ENCODE assay signal across 8 mouse cellular contexts in genomic region chr12:100529172-100529571, GRCm38 (mm10). TPM values are rescaled to one million over a fixed set of nuclear protein-coding genes. Genes with fewer than 3 reads are reported as not detected.
A peak's percentile ranks its signal among the peaks of the same experiment; 100 is the strongest.
DNase-seq lines count a peak whose midpoint lies in the region; ATAC-seq and TF ChIP-seq lines count a peak whose summit lies in the region.

No protein-coding gene starts in this region.

- H3K9me3 ChIP-seq in intestine, postnatal 0 days (ENCODE audit: control insufficient read depth) = no peaks in the 10 kb centered on the region
- no peaks in the 10 kb centered on the region for H3K9me3 ChIP-seq in neural tube, embryonic 11.5 days (ENCODE audit: control insufficient read depth, low read length)

- no peaks in the 10 kb centered on the region for H3K36me3 ChIP-seq in intestine, postnatal 0 days (ENCODE audit: control insufficient read depth, insufficient read depth)
- H3K36me3 ChIP-seq in neural tube, embryonic 11.5 days (ENCODE audit: control insufficient read depth, insufficient read depth, low read length) = no peaks in the 10 kb centered on the region

- no peak for DNase-seq in left cerebral cortex, adult 2 months (ENCODE audit: extremely low spot score in 1 of 2, low spot score in 2 of 2)
- DNase-seq in left cerebral cortex, adult 9 months (ENCODE audit: low spot score in 2 of 2) = no peak
- peak; percentile 55 for DNase-seq in Muller cell, postnatal 12 days (ENCODE audit: inconsistent ontology term)
- DNase-seq in gastrocnemius, adult 8-10 months (ENCODE audit: low spot score in 2 of 2) = peak; percentile 45 to 59
- peak; percentile 55 for DNase-seq in neural tube, embryonic 11.5 days (ENCODE audit: low spot score)
- no peak for DNase-seq in cerebellum, adult 8-10 months
- no peak for DNase-seq in frontal cortex, postnatal 25 days (ENCODE audit: low spot score in 2 of 2)

- H3K4me3 ChIP-seq in left cerebral cortex, adult 2 months = no peak overlapping the region
- no peak overlapping the region for H3K4me3 ChIP-seq in intestine, postnatal 0 days (ENCODE audit: low read depth, low read length)
- no peak overlapping the region for H3K4me3 ChIP-seq in neural tube, embryonic 11.5 days (ENCODE audit: low read depth, low read length)

- no peaks in the 10 kb centered on the region for H3K27me3 ChIP-seq in intestine, postnatal 0 days (replicated peaks; ENCODE audit: control insufficient read depth, insufficient read depth, low read length)
- H3K27me3 ChIP-seq in neural tube, embryonic 11.5 days (ENCODE audit: control insufficient read depth, insufficient read depth, low read length) = no peaks in the 10 kb centered on the region

- H3K4me2 ChIP-seq in intestine, postnatal 0 days (replicated peaks; ENCODE audit: low read depth) = peak overlapping the region; percentile 41
- H3K4me2 ChIP-seq in neural tube, embryonic 11.5 days (ENCODE audit: low read depth) = no peak overlapping the region

- WGBS in intestine, postnatal 0 days = 20% methylated on average over 8 of the region's 8 CpGs
- 7% methylated on average over 8 of the region's 8 CpGs for WGBS in neural tube, embryonic 11.5 days

- no peak for TF ChIP-seq CTCF in left cerebral cortex, adult 2 months (IDR thresholded peaks at IDR 0.05)
- TF ChIP-seq CTCF in intestine, postnatal 0 days (IDR thresholded peaks at IDR 0.05; ENCODE audit: low read depth) = no peak

- intact Hi-C loops in left cerebral cortex, adult 2 months (cut with DNase I) = no loop called here

- peak overlapping the region; percentile 87 for H3K27ac ChIP-seq in left cerebral cortex, adult 2 months
- peak overlapping the region; percentile 11; the same call in 1 of the 2 replicates for H3K27ac ChIP-seq in intestine, postnatal 0 days (ENCODE audit: low read depth, low read length)
- H3K27ac ChIP-seq in neural tube, embryonic 11.5 days (ENCODE audit: low read depth, low read length) = no peak overlapping the region

- 0 out of 2 replicates have a peak, but pooled peaks cover 5% of the 10 kb centered on the region for H3K4me1 ChIP-seq in intestine, postnatal 0 days (replicated peaks; ENCODE audit: control insufficient read depth, insufficient read depth, low read length)
- peaks cover 10% of the 10 kb centered on the region for H3K4me1 ChIP-seq in neural tube, embryonic 11.5 days (ENCODE audit: control insufficient read depth, insufficient read depth, low read length)

- ATAC-seq in intestine, postnatal 0 days = peak; percentile 67
- ATAC-seq in neural tube, embryonic 11.5 days (ENCODE audit: insufficient read depth, low FRiP score, low TSS enrichment) = no peak

- H3K9ac ChIP-seq in intestine, postnatal 0 days (ENCODE audit: low read depth, low read length) = no peak overlapping the region
- no peak overlapping the region for H3K9ac ChIP-seq in neural tube, embryonic 11.5 days (ENCODE audit: low read length)

RNA-seq across cellular contexts. Expression of gene Ttc7b, which starts 8.5 kb away (rescaled TPM):
- total RNA-seq in left cerebral cortex, adult 2 months (2021) = 100 to 1,000 TPM; 242 to 253 TPM
- 100 to 1,000 TPM; 134 to 191 (median 150) TPM for total RNA-seq in gastrocnemius, adult 8-10 months (2022)
- polyA plus RNA-seq in intestine, postnatal 0 days (2015; fragmentation: Nextera tagmentation; extraction: Ambion mirVana) = 4.0 and 4.1 TPM in 2 replicates
- 15.3 and 16.1 TPM in 2 replicates for polyA plus RNA-seq in neural tube, embryonic 11.5 days (2014; fragmentation: Nextera tagmentation; extraction: Ambion mirVana)

Comparison
In these comparisons a context has a peak if more than half of its experiments do, and no peak if none do; other contexts are left out.
1. DNase-seq: peak in Muller cell, postnatal 12 days (single experiment), gastrocnemius, adult 8-10 months (2 of 2) and neural tube, embryonic 11.5 days (single experiment); none in left cerebral cortex, adult 2 months (0 of 2), left cerebral cortex, adult 9 months (0 of 2), cerebellum, adult 8-10 months (single experiment) and frontal cortex, postnatal 25 days (0 of 2).